Mouse (Mus musculus) cerebellum, adult 11-12 months (tissue): Measurements from ENCODE around the gene Taldo1.
"Not testable (repeated sequence)": the region's sequence is repeated elsewhere in the genome, so short reads cannot be mapped to it uniquely, and the experiment has no call there.

ENCODE experiments used
- DNase-seq: peaks from one replicate; pipeline ENCODE4 v3.0.0; 2022

The Taldo1 gene

DNA sequence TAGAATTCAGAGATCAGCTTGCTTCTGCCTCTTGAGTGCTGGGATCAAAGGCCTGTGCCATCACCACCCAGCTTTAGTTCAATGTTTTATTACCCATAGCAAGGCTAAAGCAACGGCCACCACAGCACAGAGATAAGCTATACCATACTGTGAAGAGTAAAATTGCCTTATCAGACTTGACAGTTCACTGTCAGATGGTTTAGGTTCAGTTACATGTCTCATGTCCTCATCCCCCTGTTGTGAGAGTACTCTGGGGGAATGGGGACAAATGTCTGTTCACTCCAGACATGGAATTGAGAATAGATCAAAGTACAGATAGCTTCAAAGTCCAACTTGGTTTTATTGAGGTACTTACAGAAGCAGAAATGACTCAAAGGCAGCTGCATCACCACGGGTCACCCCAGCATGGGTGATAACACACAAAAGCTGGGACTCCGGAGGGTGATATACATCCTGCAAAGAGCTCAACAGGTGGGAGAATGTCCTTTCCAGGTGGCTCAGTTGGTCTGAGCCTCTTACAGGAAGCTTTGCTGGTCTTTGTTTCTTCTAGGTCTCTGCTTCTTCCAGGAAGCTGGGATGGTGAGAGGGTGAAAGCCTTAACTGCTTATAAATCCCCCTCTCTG, 3.4 kb upstream of the Taldo1 start:
- DNase-seq = no peak

DNA sequence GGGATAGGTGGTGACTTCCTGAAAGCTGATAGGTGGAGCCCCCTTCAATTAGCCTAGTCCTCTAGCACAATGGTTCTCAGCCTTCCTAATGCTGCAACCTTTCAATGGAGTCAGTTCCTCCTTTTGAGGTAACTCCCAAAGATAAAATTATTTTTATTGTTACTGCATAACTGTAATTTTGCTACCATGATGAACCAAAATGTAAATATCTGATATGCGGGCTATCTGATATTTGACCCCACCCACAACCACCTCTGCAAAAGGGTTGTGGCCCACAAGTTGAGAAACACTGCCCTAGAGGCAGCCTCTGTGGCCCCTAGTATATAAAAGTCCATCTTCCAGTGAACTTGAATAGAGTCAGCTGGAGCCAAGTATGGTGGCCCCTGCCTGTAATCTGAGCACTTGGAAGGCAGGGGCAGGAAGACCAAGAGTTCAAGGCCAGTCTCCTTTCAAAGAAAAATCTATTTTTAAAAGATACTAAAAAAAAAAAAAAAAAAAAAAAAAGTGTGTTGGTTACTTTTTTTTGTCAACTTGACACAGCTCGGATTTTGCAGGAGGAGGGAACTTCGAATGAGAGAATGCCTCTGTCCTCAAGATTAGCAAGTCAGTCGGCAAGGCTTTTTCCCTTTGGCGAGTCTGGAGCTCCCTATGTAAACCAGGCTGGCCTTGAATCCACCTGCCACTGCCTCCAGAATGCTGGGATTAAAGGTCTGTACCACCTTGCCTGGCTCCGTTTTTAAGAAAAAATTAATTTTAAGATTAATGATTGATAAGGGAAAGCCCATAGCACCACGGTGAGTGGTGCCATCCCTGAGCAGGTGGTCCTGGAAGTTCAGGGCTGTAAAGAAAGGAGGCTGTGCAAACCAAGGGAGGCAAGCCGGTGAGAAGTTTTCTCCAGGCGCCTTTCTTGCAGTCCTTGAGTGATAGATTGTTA, 1.4 kb upstream of the Taldo1 start:
- no peak for DNase-seq

DNA sequence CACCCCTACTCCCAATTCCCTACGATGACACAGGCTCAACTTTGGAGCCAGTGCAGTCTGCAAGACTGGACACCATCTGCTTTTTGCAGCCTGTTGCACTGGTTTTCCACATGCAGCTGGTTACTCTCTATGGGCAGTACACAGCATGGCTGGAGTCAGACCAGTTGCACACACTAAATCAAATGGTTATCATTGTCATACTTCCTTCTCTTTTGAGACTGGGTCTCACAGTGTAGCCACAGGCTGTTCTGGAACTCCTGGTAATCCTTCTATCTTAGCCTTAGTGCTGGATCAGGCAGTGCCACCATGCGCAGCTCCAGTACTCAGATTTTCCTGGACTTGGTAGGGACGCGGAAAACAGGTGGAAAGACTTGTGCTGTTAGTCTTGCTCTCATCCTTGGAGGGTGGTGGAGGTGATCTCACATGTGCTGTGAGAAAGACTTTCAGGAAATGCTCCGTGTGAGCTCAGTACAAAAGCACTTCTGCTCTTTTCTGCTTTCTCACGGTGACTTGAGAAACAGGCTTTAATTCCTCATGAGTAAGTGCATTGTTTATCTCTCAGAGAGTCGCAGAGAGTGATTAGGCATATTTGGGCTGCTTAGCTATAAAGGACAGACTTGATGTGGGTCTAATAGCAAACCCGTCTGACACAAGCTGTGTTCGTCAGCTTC, 688 bp downstream of the Taldo1 start:
- no peak for DNase-seq

DNA sequence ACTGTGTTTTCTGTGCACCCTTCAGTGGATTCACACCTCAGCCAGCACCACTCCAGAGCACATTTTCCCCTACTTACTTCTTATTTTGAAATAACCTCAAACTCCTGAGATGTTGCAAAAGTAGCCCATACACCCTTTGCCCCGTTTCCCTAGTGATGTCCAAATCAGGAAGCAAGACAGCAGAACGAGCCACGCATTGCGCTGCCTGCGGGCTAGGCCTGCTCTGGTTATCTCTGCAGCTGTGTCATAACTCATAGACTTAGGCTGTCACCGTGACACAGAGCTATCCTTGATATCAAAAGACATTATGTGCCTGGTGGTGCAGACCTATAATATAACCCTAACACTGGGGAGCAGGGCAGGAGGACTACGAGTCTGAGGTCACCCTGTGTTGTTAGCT, 2.2 kb downstream of the Taldo1 start:
- no peak for DNase-seq

DNA sequence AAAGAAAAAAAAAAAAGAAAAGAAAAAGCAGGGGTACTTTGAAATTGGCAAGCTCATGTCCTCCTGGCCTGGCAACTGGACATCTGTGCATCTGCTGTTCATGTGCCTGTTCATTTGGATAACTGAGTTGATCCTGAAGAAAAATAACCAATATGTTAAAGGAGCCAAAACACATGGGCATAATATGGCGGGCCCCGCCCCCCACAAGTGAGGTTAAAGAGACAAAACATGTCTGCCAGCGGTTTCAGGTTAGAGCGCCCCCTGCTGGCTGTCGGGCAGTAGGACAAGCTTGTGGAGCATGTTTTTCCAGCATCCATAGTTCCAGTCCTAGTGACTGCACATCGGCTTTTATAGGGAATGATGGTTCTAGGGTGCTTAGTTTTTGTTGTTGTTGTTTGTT, 2.8 kb downstream of the Taldo1 start:
- DNase-seq = no peak

DNA sequence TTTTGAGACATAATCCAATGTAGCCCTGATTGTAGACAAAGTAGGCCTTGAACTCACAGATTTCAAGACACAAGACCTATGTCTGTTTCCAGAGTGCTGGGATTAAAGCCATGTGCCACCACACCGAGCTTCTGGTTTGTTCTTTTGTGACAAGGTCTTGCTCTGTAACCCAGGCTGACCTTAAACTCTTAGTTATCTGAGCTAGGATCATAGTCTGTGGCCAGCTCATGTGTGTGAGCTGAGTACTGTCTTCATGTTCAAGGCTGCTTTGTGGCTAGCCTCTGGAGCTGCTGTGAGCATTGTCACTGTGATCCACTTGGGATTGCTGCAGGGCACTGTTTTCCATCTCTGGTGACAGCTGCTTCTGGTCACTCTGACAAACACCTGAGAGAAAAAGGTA, 3.3 kb downstream of the Taldo1 start:
- no peak for DNase-seq

DNA sequence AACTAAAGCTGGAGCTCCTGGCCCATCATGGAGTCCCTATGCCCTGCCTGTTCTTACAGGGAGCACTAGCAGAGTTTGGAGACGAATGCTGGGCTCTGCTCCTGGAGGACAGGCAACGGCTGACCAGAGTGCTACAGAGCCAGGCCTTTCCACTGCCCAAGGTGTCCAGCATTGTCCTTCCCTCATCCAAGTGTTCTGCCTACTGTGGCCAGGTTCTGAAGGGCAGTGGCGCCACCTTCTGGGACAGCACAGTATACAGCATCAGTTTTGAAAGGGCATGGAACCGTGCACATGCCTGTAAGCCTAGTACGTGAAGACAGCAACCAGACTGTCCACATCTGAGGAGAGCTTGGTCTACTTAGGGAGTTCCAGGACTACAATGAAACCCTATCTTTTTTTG, 11.3 kb downstream of the Taldo1 start:
- peak; percentile 61 for DNase-seq

DNA sequence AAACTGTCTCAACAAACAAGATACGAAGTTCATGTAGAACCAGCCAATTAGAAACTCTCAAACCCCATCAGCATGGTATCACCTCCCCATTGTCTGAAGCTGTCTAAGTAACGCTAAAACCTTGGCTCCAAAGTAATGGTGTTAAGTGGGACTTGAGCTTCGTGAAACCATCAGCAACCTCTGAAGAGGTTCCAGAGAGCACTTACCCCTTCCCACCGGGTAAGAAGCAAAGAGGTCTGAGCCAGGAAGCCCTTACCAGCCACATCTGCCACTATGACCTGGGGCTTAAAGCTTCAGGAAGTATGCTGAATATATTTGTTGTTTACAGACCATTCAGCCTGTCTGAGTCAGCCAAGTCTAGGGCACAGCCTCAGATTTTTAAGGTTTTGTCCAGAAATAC, 13.5 kb downstream of the Taldo1 start:
- no peak for DNase-seq

DNA sequence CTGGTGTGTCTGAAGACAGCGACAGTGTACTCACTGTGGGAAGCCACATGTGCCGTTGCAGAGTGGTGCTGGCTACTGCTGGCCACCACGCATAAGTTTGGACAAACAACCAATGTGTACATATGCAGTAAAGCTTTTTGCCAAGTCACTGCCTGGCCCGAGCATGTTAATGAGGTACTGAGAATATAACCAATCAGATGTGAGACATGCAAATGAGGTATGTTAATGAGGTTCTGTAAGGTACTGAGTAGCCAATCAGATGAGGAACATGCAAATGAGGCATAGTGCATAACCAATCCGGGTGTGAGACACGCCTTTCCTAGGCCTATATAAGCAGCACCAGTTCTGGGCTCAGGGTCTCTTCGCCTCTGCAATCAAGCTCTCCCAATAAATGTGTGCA, 15.7 kb downstream of the Taldo1 start:
- not testable (repeated sequence) for DNase-seq

DNA sequence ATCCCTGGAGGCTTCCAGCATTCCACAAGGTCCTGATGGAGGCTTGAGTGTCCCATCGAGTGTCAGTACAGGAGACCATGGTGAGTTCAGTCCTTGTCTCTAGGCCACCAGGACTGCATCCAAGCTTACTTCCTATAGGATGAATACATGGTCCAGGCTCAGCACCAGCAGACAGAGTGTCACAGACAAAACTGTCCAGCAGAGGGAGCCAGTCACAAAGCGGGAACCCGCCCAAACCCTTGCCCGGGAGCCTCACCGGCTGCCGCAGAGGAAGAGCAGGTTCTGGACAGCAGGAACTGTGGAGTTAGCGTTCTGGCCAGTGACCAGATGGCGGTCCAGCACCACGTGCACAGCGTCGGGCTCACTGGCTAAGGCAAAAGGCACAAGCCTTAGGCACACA, 16.8 kb downstream of the Taldo1 start:
- peak; percentile 94 for DNase-seq

DNA sequence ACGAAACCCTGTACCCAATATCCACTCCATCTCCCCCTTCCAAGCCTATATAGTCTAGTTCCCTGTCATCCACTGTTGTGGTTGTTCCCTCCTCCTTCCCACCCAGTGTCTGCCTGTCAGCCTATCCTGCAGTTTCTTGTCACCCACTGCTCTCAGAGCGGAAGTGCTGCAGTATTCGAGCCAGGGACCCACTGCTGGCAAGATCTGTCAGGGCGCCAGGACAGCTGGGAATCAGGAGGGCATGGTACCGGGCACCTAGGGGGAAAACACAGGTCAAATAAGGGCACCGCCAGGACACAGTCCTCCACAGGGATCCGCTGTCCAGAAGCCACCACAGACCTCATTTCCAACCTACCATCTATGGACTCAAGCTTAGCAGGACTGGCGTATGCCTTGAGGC, 18.6 kb downstream of the Taldo1 start:
- no peak for DNase-seq

DNA sequence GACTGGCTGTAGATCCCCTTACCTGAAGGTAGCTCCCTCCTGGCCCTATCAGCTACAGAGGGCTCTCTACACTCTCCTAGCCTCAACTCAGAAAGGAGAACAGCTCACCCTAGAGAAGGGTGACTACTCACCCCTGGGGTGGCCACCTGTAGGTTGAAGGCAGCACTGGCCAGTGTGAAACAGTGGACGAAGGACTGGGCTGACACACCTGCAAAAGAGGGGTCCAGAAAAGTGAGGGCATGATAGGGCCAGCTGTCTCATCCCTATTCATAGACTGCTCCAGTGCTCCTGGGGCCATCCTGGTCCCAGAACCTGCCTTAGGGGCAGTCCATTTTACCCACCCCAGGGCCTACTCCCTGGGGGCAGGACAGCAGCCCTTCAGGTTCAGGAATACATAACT, 19.7 kb downstream of the Taldo1 start:
- DNase-seq = no peak

DNA sequence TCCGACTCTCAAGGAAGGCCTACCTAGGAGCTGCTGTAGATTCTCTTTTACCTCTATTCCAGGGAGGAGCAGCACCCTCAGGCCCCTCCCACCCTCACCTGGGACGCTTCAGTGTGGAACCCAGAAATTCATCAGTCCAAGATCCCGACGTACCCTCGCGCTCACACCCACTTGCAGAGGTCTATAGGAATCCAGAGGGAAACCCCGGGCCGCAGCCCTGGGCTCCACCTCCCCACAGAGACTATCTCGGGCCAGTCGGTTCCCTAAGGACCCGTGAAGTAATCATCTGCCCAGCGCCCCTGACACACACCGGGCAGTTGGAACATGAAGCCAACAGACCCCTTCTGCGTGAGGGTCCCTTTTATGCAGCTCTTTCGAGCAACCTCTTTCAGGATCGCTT, 21.3 kb downstream of the Taldo1 start:
- peak; percentile 68 for DNase-seq

DNA sequence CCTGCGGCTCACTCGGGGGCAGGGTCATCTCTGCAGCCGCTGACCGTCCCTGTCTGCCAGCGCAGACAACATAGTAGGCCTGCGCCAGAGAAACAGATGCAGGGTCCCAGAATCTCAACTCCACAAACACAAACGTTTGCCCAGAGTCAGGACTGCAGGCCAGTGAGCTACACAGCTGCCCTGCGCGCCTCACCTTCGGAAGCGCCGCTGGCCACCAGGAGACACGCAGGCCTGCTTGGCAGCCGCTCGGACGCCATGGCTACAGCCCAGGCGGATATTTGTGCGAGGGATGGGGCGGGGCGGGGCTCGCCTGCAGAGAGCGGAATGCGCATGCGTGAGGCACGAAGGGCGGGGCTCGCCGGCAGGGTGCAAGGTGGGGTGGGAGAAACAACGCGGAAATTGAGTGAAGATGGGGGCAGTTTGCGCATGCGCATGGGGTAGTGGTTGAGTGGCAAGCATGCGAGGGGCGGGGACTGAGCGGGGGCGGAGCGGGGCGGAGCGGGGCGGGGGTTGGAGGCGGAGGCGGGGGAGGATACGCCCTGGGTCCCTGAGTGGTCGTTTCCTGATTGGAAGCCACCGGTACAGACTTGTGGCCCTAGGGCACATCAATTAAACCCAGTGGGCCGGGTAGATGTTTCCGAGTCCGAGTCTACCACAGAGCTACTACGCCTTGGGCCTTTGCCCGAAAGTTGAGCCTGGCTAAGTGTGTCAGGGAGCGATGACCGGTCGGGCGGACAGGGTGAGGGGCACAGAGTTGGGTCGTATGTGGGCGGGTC, 22.0 kb downstream of the Taldo1 start, which contains the start of gene Gatd1:
Gene Gatd1, minus strand, starts transcription at position 328 of the 776 bp plus-strand sequence.
- DNase-seq = peak; percentile 98

DNA sequence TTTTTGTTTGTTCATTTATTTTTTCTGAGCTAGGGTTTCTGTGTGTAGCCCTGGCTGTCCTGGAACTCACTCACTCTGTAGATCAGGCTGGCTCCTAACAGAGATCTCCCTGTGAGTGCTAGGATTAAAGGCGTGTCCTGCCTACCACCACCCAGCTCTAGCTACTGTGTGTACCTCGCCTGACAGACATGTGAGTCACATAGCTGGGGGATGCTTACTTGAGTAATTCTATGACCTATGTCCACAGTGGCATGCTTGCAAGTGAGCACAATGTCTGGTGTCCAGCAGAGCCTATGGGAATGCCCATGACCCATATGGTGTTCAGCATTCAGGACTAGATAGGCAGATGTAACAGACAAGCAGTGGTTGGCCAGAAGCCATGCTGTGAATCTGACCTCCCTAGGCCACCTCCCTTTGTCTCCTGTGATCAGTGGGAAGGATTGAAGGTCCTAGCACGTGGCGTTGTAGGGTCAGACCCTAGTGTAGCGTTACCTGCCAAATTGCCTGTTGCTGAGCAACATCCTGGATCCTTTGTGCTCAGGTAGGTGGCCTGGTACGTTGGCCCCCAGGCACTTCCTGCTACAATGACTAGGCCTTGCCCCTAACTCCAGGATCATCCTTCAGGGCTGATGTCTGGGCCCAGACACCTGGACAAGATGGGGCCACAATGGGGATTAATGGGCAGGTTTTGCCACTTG, 24.3 kb downstream of the Taldo1 start:
- DNase-seq = peak; percentile 55

DNA sequence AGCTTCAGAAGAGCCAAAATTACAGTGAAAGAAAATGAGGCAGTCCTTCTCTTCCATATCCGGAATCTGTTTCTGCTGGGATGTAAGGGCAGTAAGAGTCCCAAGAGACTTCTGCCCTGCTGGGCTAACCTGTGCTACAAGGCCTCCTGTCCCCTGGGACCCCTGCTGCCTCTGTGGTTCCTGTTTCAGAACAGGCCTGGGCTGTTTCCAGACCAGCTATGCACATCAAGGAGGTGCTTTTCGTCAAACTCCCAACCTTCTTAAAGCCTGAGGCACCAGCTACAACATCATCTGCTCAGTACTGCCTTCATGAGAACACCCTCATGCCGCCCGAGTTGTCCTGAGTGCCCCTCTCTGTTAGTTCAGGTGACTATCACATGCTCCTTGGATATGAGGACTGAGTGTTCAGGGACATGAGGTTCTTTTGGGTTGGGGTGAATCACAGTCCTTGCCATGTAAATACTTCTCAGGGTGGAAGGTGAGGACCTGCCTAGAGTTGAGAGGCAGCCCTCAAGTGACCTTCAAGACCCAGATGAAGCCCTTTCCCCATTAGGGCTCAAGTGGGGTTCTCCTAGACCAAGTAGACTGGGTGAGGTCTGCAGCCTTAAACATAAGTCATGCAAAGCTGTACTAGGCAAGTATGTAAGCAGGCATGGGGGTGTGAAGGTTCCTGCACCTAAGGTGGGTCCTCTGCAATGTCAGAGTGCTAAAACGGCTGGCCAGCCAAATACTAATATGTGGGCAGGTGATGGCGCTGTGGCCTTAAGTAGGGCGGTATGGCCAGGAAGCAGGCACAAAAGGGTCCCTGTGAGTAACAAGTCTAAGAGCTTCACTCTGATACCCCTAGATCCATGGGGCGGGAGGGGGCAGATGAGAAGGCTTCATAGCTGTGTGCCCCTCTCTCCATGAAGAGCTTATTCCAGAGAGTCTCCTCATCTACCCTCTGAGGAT, 26.0 kb downstream of the Taldo1 start:
- DNase-seq = no peak

DNA sequence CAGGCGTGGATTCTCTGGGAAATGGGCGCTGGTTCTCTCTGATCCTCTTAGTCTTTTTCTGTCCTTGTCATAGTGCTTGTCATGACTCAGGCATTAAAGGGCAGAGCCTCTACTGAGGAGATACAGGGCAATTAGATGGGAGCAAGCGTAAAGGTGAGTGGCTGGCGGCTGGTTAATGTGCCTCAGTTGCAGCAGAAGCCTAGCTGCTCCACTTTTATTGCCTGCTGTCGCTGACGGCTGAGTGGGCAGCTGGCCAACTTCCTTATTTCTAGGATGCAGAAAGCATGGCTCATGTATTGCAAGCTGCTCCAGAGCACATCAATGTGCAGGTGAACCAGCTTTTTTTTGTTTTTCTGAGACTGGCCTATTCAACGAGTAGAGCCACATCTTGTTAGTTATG, 27.0 kb downstream of the Taldo1 start:
- DNase-seq = no peak

DNA sequence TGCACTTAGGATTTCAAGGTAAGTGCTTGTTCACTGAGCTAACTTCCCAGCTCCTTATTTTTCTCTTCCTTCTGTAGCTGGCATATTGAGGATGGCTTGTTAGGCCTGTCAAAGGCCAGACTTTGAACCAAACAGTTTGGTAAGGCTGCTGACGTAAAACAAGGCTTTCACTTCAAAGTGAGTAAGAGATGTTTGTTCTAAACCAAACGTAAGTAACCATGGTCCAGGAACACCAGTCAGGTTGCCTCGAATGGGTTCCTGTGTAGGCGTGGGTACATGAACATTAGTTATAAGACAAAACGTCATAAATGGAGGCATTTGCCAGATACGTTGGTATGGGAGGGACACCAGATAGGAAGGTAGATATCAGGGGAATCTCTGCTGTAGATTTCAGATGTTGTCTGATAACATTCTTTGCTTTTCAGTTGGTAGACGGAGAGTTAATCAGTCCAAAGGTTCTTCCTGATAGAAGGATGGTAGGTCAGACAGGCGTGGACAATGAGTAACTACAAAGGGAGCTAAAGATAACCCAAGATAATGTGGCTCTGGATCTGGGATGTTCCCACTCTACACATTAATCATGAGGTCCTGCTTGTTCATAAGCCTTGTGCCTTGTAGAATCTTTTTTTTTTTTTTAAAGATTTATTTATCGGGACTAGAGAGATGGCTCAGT, 28.2 kb downstream of the Taldo1 start:
- no peak for DNase-seq

DNA sequence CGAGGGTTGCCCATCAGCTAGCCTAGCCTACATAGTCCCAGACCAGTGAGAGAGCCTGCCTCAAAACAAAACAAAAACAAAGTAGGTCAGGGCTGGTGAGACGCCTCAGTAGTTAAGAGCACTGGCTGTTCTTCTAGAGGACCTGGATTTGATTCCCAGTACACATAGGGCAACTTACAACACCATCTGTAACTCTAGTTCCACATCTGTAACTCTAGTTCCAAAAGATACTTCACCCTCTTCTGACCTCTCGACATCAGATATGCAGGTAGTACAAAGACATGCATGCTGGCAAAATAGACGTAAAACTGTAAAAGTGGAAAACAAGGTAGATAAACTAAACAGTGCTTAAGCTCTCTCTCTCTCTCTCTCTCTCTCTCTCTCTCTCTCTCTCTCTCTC, 31.8 kb downstream of the Taldo1 start:
- no peak for DNase-seq

DNA sequence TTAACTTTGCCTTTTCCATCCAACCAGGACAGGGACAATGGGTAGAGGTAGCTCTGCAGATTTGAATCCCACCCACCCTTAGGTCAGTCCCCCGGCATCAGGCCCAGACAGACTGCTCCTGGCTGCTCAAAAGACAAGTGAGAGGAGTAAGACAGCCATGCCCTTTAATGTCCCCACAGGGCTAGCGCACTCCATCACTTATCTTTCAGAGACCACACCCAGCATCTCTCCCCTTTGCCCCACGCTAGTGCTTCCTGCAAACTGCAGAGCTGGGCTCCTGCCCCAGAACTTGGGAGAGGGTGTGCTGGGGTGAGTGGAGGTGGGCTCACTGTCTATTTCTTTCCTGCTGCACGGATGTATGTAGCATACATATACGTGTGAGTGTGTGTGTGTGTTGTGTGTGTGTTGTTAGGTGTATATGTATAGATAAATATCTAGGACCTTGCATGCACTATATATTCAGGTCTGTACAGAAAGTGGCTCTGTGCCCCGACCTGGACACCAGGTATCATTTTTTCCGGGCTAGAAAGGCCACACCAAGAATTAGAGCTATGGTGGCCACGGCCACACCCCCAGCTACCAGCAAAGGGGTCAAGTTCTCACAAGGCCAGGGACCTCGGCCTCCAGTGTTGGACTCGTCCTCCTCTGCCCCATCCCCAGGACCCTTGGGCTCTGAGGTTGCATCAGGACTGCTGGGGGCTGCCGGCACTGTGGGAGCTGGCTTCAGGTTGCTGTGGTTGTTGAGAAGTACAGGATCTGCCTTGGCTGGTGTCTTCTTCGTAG, 35.1 kb downstream of the Taldo1 start:
- DNase-seq = peak; percentile 51
